Mouse (Mus musculus) right cerebral cortex, adult 2 months (tissue): ENCODE data around the gene Il2.

ENCODE experiments used
- DNase-seq, 2 experiments: peaks; one replicate each; pipeline ENCODE4 v3.0.0; 2021 to 2022; ENCODE audit warnings: low spot score in 2 of 2

Gene Il2

GRCm38 (mm10) chr3:37125655-37126054 lies at the start of gene Il2:
Il2 (minus strand) TSS chr3:37125959.
- DNase-seq = no peak

GRCm38 (mm10) chr3:37174711-37175572 lies 49.2 kb upstream of the Il2 start:
- no peak for DNase-seq

GRCm38 (mm10) chr3:37173285-37173684 lies 47.5 kb upstream of the Il2 start:
- no peak for DNase-seq

GRCm38 (mm10) chr3:37169283-37169682 lies 43.5 kb upstream of the Il2 start:
- no peak for DNase-seq

GRCm38 (mm10) chr3:37161096-37161495 lies 35.3 kb upstream of the Il2 start:
- no peak for DNase-seq

- no peak for DNase-seq
These were observed 32.5 kb upstream of the Il2 start for GRCm38 (mm10) chr3:37158246-37158645.

- no peak for DNase-seq
These were observed 31.3 kb upstream of the Il2 start for GRCm38 (mm10) chr3:37157082-37157481.

- DNase-seq = no peak
These were observed 28.6 kb upstream of the Il2 start for GRCm38 (mm10) chr3:37154396-37154795.

GRCm38 (mm10) chr3:37153004-37153403 lies 27.2 kb upstream of the Il2 start:
- no peak for DNase-seq

- DNase-seq = no peak
These were observed 26.5 kb upstream of the Il2 start for GRCm38 (mm10) chr3:37152274-37152673.

- no peak for DNase-seq
These were observed 21.1 kb upstream of the Il2 start for GRCm38 (mm10) chr3:37146810-37147209.

- DNase-seq = no peak
These were observed 20.6 kb upstream of the Il2 start for GRCm38 (mm10) chr3:37146406-37146805.

GRCm38 (mm10) chr3:37144979-37145378 lies 19.2 kb upstream of the Il2 start:
- DNase-seq = no peak

- no peak for DNase-seq
These were observed 16.1 kb upstream of the Il2 start for GRCm38 (mm10) chr3:37141827-37142226.

- DNase-seq = no peak
These were observed 14.6 kb upstream of the Il2 start for GRCm38 (mm10) chr3:37140168-37140906.

GRCm38 (mm10) chr3:37139192-37139591 lies 13.4 kb upstream of the Il2 start:
- no peak for DNase-seq

- DNase-seq = no peak
These were observed 11.5 kb upstream of the Il2 start for GRCm38 (mm10) chr3:37137231-37137630.

- DNase-seq = no peak
These were observed 3.3 kb upstream of the Il2 start for GRCm38 (mm10) chr3:37129063-37129462.

GRCm38 (mm10) chr3:37128269-37128668 lies 2.5 kb upstream of the Il2 start:
- DNase-seq = no peak

- DNase-seq = no peak
These were observed 403 bp upstream of the Il2 start for GRCm38 (mm10) chr3:37126162-37126561.

- no peak for DNase-seq
These were observed 35.0 kb downstream of the Il2 start for GRCm38 (mm10) chr3:37090721-37091120.

- DNase-seq = no peak
These were observed 40.9 kb downstream of the Il2 start for GRCm38 (mm10) chr3:37084860-37085259.

- DNase-seq = peak; percentile 6 to 15
These were observed 52.5 kb downstream of the Il2 start for GRCm38 (mm10) chr3:37073211-37073610.
